ENCODE assay signal across 17 mouse cellular contexts in the genomic region with DNA sequence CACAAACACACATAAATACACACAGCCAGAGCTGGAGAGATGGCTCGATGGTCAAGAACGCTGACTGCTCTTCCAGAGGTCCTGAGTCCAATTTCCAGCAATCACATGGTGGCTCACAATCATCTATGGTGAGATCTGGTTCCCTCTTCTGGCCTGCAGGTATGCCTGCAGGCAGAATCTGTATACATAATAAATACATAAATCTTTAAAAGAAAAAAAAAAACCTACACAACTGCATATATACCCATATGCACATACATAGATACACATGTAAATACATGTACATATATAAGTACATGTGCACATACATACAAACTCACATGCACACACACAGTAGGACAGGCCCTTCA.
DNase-seq lines count a peak whose midpoint lies in the region; ATAC-seq and TF ChIP-seq lines count a peak whose summit lies in the region.
"Had no signal": no experiment of that assay in that cellular context is flagged by ENCODE, and none has a peak within 500 bp of the region (broad histone marks: within the 10 kb centered on the region; RNA-seq: fewer than 3 reads in every experiment).

No protein-coding gene starts in this region.

- TF ChIP-seq POLR2A in kidney, adult 2 months (IDR thresholded peaks at IDR 0.05; ENCODE audit: low read depth, low read length): no peak

- no peaks in the 10 kb centered on the region for H3K36me3 ChIP-seq in kidney, adult 2 months (ENCODE audit: control insufficient read depth, insufficient read depth, low read length)
- no peaks in the 10 kb centered on the region for H3K36me3 ChIP-seq in neural tube, embryonic 13.5 days
- H3K36me3 ChIP-seq: heart, embryonic 15.5 days; hindbrain, embryonic 15.5 days had no signal

- no peak overlapping the region for H3K4me2 ChIP-seq in neural tube, embryonic 13.5 days
- H3K4me2 ChIP-seq: heart, embryonic 15.5 days; hindbrain, embryonic 15.5 days had no signal

- no peak overlapping the region for H3K4me3 ChIP-seq in kidney, adult 2 months (ENCODE audit: insufficient read depth, low read depth, low read length)
- H3K4me3 ChIP-seq in neural tube, embryonic 13.5 days: no peak overlapping the region
- H3K4me3 ChIP-seq: heart, embryonic 15.5 days; hindbrain, embryonic 15.5 days; megakaryocyte, embryonic 14.5 days had no signal

- no peaks in the 10 kb centered on the region for H3K27me3 ChIP-seq in kidney, adult 2 months (replicated peaks; ENCODE audit: control insufficient read depth, insufficient read depth, low read length)
- H3K27me3 ChIP-seq in neural tube, embryonic 13.5 days: no peaks in the 10 kb centered on the region
- H3K27me3 ChIP-seq: heart, embryonic 15.5 days; hindbrain, embryonic 15.5 days had no signal

- WGBS in kidney, adult 2 months: 66% methylated on average over 2 of the region's 2 CpGs
- 85% methylated on average over 2 of the region's 2 CpGs for WGBS in neural tube, embryonic 13.5 days

- no peaks in the 10 kb centered on the region for H3K9me3 ChIP-seq in neural tube, embryonic 13.5 days
- H3K9me3 ChIP-seq: heart, embryonic 15.5 days; hindbrain, embryonic 15.5 days had no signal

- no peak overlapping the region for H3K9ac ChIP-seq in neural tube, embryonic 13.5 days
- H3K9ac ChIP-seq: heart, embryonic 15.5 days; hindbrain, embryonic 15.5 days had no signal

- ATAC-seq in neural tube, embryonic 13.5 days (ENCODE audit: low read depth): no peak; the same call in 1 of the 2 replicates
- ATAC-seq: activated CD4-positive, CD25-positive, alpha-beta regulatory T cell, adult 4 months; forebrain, embryonic 14.5 days had no signal

- no peak for DNase-seq in kidney, adult 2 months
- no peak for DNase-seq in kidney, postnatal 36 days
- no peak for DNase-seq in neural tube, embryonic 10.5 days (ENCODE audit: extremely low spot score, low spot score)
- DNase-seq in ZHBTc4 (ENCODE audit: low read depth, low spot score): peak; percentile 12
- no peak for DNase-seq in urinary bladder, postnatal 36 days (ENCODE audit: low spot score in 2 of 2)
- no peak for DNase-seq in gastrocnemius, postnatal 4 days (ENCODE audit: low spot score in 2 of 2)
- DNase-seq: adrenal gland, postnatal 36 days; cerebellum, adult 11 months; cerebellum, postnatal 36 days; lung, adult 2 months; thymus, adult 18-20 months had no signal

- H3K4me1 ChIP-seq in kidney, adult 2 months (ENCODE audit: control insufficient read depth, insufficient read depth, low read length): no peaks in the 10 kb centered on the region
- H3K4me1 ChIP-seq in neural tube, embryonic 13.5 days (replicated peaks): peaks cover 17% of the 10 kb centered on the region
- H3K4me1 ChIP-seq: heart, embryonic 15.5 days had no signal

- TF ChIP-seq CTCF in kidney, adult 2 months (conservative IDR thresholded peaks at IDR 0.05; ENCODE audit: insufficient read depth, insufficient read length, low read depth, low read length): 0 out of 2 replicates have a peak, but pooled peaks have one; percentile 7

- H3K27ac ChIP-seq in kidney, adult 2 months (ENCODE audit: insufficient read depth, low read depth, low read length): no peak overlapping the region
- H3K27ac ChIP-seq in neural tube, embryonic 13.5 days (replicated peaks): 0 out of 2 replicates have a peak overlapping the region, but pooled peaks have one; percentile 71
- H3K27ac ChIP-seq: heart, embryonic 15.5 days; hindbrain, embryonic 15.5 days had no signal
